Mouse (Mus musculus) liver, postnatal 0 days (tissue): ENCODE data around the gene Fras1.

ENCODE experiments used
- CTCF ChIP-seq: sonication (generic); IDR thresholded peaks from 2 replicates; pipeline ENCODE4 v1.5.1; 2016; ENCODE audit warnings: antibody characterized with exemption, low read depth
- EP300 ChIP-seq: IDR thresholded peaks from 2 replicates; pipeline ENCODE4 v1.6.1; 2016; ENCODE audit warnings: antibody characterized with exemption, low read depth, mild to moderate bottlenecking

DNA sequence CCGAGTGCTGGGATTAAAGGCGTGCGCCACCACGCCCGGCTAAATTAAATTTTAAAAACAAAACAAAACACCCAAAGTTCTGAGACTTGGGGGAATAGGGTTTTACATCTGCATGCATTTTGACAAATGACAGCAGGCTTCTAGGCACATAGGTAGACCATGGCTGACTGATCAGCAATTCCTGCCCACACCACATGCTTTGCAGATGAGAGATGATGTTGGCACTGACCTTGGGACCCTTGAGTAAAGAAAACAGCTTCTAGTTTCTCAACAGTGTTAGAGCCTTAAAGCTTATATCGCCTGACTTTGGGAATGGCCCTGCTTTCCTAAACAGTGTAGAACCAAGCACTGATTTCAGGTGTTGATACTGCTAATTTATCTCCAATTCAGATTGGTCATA is 216.9 kb downstream of the Fras1 start:
- no peak for TF ChIP-seq CTCF
- TF ChIP-seq EP300, result no peak
